Mouse (Mus musculus): ENCODE measurements at regions not wholly inside any gene's neighbourhood (a gene's known extent, or its start where the extent isn't known, plus 50 kb on each side); places are given as distances from the start of the nearest gene placed in this dataset.

DNA sequence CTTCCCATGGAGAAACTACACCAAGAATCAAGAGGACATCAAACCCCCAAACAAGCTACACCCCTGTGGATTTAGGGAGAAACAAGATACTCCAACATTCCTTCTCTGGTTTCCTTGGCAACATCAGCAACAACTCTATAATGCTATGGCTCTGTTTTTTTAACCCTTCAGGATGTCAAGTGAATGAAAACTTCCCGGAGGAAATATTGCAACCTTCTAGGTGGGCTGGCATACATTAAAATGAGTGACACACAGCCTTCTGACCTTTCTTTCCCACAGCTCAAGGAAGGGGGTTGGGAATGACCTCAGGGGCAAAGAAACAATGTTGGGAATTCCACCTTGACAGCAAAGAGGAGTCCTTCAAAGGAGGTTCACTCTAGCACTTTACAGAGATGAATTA, 532.0 kb downstream of the Nyap2 start:
- no peaks in the 10 kb centered on the region for H3K27me3 ChIP-seq (ENCODE audit: control insufficient read depth, insufficient read depth, low read length)
- ATAC-seq (ENCODE audit: low read depth), result no peak
- no peaks in the 10 kb centered on the region for H3K9me3 ChIP-seq (ENCODE audit: control insufficient read depth, low read length)
- 6% methylated on average over 1 of the region's 1 CpGs for WGBS
- no peaks in the 10 kb centered on the region for H3K4me1 ChIP-seq (ENCODE audit: control insufficient read depth, insufficient read depth, low read length)
- H3K4me2 ChIP-seq (ENCODE audit: low read depth, low read length), result no peak overlapping the region
- no peak overlapping the region for H3K27ac ChIP-seq (ENCODE audit: low read depth, low read length)
- H3K9ac ChIP-seq (replicated peaks; ENCODE audit: low read depth, low read length), result no peak overlapping the region
- H3K36me3 ChIP-seq (ENCODE audit: control insufficient read depth, insufficient read depth, low read length), result no peaks in the 10 kb centered on the region
- H3K4me3 ChIP-seq (ENCODE audit: low read depth, low read length), result no peak overlapping the region

DNA sequence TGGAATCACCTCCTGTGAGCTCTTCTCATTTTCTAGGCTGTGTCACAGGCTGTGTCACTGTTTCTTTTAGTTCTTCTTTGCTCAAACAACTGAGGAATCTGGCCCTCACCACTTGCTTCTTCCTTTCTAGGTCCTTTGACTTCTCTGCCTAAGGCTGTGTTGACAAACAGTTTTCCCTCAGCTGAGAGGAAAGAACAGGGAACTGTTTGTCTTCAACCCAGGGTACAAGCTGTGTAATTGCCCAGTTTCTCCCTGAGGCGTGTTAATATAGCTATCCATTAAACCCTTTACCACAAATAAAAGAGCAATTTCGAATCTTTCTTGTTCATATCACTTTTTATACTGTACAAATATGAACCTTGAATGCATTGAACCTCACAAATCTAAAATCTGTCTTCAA, 542.1 kb downstream of the Nyap2 start:
- Histone ChIP-seq H3K36me3 (ENCODE audit: control insufficient read depth, insufficient read depth, low read length) (no peaks in the 10 kb centered on the region), H3K4me1 (ENCODE audit: control insufficient read depth, insufficient read depth, low read length) (no peaks in the 10 kb centered on the region), H3K4me2 (ENCODE audit: low read depth, low read length) (no peak overlapping the region), H3K27ac (ENCODE audit: low read depth, low read length) (no peak overlapping the region), H3K27me3 (ENCODE audit: control insufficient read depth, insufficient read depth, low read length) (no peaks in the 10 kb centered on the region), H3K9me3 (ENCODE audit: control insufficient read depth, low read length) (no peaks in the 10 kb centered on the region), H3K4me3 (ENCODE audit: low read depth, low read length) (no peak overlapping the region), H3K9ac (replicated peaks; ENCODE audit: low read depth, low read length) (no peak overlapping the region)
- ATAC-seq (ENCODE audit: low read depth), result no peak
- 73% methylated on average over 2 of the region's 2 CpGs for WGBS

GRCm38 (mm10) chr1:81624141-81624540, 547.4 kb downstream of the Nyap2 start:
- no peak overlapping the region for H3K9ac ChIP-seq (replicated peaks; ENCODE audit: low read depth, low read length)
- no peak overlapping the region for H3K4me3 ChIP-seq (ENCODE audit: low read depth, low read length)
- no peak for ATAC-seq (ENCODE audit: low read depth)
- no peaks in the 10 kb centered on the region for H3K36me3 ChIP-seq (ENCODE audit: control insufficient read depth, insufficient read depth, low read length)
- H3K9me3 ChIP-seq (ENCODE audit: control insufficient read depth, low read length), result no peaks in the 10 kb centered on the region
- no peak overlapping the region for H3K4me2 ChIP-seq (ENCODE audit: low read depth, low read length)
- no peaks in the 10 kb centered on the region for H3K4me1 ChIP-seq (ENCODE audit: control insufficient read depth, insufficient read depth, low read length)
- 85% methylated on average over 4 of the region's 4 CpGs for WGBS
- H3K27me3 ChIP-seq (ENCODE audit: control insufficient read depth, insufficient read depth, low read length), result no peaks in the 10 kb centered on the region
- H3K27ac ChIP-seq (ENCODE audit: low read depth, low read length), result no peak overlapping the region

DNA sequence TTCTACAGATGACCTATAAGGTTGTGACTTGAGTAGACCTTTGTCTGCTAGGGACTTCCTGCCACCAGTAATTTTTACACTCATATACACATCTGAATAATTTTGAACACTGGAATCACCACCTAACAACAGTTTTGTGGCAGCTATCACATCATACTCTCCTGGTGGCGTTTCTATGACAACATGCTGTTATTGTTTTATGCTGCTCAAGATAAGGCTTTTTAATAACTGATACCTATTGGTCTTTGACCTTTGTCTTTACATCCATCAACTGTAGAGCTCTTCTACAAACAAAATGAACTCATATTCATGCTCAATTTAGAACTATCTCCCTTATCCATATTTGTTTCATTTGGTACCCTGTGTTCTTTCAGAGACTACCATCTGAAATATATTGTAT, 556.0 kb downstream of the Nyap2 start:
- no peaks in the 10 kb centered on the region for H3K27me3 ChIP-seq (ENCODE audit: control insufficient read depth, insufficient read depth, low read length)
- no peaks in the 10 kb centered on the region for H3K4me1 ChIP-seq (ENCODE audit: control insufficient read depth, insufficient read depth, low read length)
- no peak overlapping the region for H3K9ac ChIP-seq (replicated peaks; ENCODE audit: low read depth, low read length)
- no peaks in the 10 kb centered on the region for H3K36me3 ChIP-seq (ENCODE audit: control insufficient read depth, insufficient read depth, low read length)
- H3K4me3 ChIP-seq (ENCODE audit: low read depth, low read length), result no peak overlapping the region
- H3K4me2 ChIP-seq (ENCODE audit: low read depth, low read length), result no peak overlapping the region
- H3K27ac ChIP-seq (ENCODE audit: low read depth, low read length), result no peak overlapping the region
- 82% methylated on average over 1 of the region's 1 CpGs for WGBS
- ATAC-seq (ENCODE audit: low read depth), result no peak
- no peaks in the 10 kb centered on the region for H3K9me3 ChIP-seq (ENCODE audit: control insufficient read depth, low read length)

DNA sequence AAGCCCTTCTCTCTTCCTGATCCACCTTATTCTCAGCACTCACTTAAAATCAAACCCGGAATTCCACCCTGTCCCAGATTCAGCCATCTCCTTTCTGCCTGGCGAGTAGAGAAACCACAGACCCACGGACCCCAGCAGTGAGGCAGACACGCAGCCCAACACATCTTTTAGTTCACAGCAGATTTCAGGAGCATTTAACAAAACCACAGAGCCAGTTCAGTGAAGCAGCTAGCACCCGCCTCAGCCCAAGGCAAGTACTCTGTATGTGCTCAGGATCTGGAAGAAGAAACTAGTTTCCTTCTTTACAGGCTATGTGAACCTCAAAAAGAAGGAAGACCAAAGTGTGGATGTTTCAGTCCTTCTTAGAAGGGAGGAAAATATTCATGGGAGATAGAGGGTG, 560.6 kb downstream of the Nyap2 start:
- H3K27ac ChIP-seq (ENCODE audit: low read depth, low read length), result no peak overlapping the region
- H3K9ac ChIP-seq (replicated peaks; ENCODE audit: low read depth, low read length), result no peak overlapping the region
- no peak overlapping the region for H3K4me3 ChIP-seq (ENCODE audit: low read depth, low read length)
- H3K4me2 ChIP-seq (ENCODE audit: low read depth, low read length), result no peak overlapping the region
- no peaks in the 10 kb centered on the region for H3K9me3 ChIP-seq (ENCODE audit: control insufficient read depth, low read length)
- H3K36me3 ChIP-seq (ENCODE audit: control insufficient read depth, insufficient read depth, low read length), result no peaks in the 10 kb centered on the region
- H3K4me1 ChIP-seq (ENCODE audit: control insufficient read depth, insufficient read depth, low read length), result no peaks in the 10 kb centered on the region
- no peaks in the 10 kb centered on the region for H3K27me3 ChIP-seq (ENCODE audit: control insufficient read depth, insufficient read depth, low read length)
- 88% methylated on average over 5 of the region's 5 CpGs for WGBS
- no peak for ATAC-seq (ENCODE audit: low read depth)

- 91% methylated on average over 9 of the region's 9 CpGs for WGBS
- Histone ChIP-seq H3K4me3 (ENCODE audit: low read depth, low read length) (no peak overlapping the region), H3K36me3 (ENCODE audit: control insufficient read depth, insufficient read depth, low read length) (no peaks in the 10 kb centered on the region), H3K27me3 (ENCODE audit: control insufficient read depth, insufficient read depth, low read length) (no peaks in the 10 kb centered on the region), H3K27ac (ENCODE audit: low read depth, low read length) (no peak overlapping the region), H3K4me2 (ENCODE audit: low read depth, low read length) (no peak overlapping the region), H3K4me1 (ENCODE audit: control insufficient read depth, insufficient read depth, low read length) (no peaks in the 10 kb centered on the region), H3K9ac (replicated peaks; ENCODE audit: low read depth, low read length) (no peak overlapping the region), H3K9me3 (ENCODE audit: control insufficient read depth, low read length) (no peaks in the 10 kb centered on the region)
- no peak for ATAC-seq (ENCODE audit: low read depth)
Measured at GRCm38 (mm10) chr1:81652990-81653717, 576.4 kb downstream of the Nyap2 start.

DNA sequence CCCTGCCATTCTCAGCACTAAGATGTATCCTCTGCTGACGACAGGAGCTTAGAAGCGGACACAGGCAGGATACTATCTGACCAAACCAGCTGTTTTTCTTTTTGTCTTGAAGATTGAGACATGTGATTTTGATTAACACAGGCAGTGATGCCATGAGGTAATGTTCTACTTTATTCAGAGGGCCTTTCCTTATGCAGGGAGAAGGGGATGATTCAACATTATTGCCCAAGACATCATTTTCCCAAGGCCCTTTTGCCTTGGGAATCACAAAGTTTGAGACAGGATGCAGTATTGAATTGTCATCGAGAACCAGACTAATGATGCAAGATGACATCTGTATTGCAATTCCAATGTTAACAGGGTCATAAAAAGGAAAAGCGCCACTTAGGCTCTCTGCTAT, 571.7 kb upstream of the Gm9747 start:
- ATAC-seq (ENCODE audit: low read depth), result no peak

DNA sequence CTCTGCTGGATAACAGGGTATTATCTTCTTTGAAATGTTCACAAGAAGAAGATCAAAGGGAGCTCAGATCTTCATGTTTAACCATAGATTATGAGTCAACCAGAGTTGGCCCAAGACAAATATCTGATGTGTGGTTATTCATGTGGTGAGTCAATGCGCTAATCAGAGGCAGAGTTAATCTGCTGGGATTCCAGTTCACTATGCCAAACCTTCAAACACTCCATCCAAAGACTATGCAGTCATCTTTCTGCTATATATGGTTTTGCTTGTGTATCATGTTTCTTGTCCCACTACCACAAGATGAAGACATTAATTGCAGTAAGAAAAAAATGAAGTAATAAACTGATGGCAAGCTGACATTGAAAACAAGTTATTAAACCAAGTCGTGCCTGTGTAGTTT, 561.8 kb upstream of the Gm9747 start:
- Histone ChIP-seq H3K9ac (replicated peaks; ENCODE audit: low read depth, low read length) (no peak overlapping the region), H3K27me3 (ENCODE audit: control insufficient read depth, insufficient read depth, low read length) (no peaks in the 10 kb centered on the region), H3K4me2 (ENCODE audit: low read depth, low read length) (no peak overlapping the region), H3K4me1 (ENCODE audit: control insufficient read depth, insufficient read depth, low read length) (no peaks in the 10 kb centered on the region), H3K4me3 (ENCODE audit: low read depth, low read length) (no peak overlapping the region), H3K36me3 (ENCODE audit: control insufficient read depth, insufficient read depth, low read length) (no peaks in the 10 kb centered on the region), H3K27ac (ENCODE audit: low read depth, low read length) (no peak overlapping the region), H3K9me3 (ENCODE audit: control insufficient read depth, low read length) (no peaks in the 10 kb centered on the region)
- no peak for ATAC-seq (ENCODE audit: low read depth)
- 79% methylated on average over 2 of the region's 2 CpGs for WGBS

More for the DNA sequence above, 571.7 kb upstream of the Gm9747 start:
- H3K4me1 ChIP-seq (ENCODE audit: control insufficient read depth, insufficient read depth, low read length), result no peaks in the 10 kb centered on the region
- no peaks in the 10 kb centered on the region for H3K36me3 ChIP-seq (ENCODE audit: control insufficient read depth, insufficient read depth, low read length)
- H3K27ac ChIP-seq (ENCODE audit: low read depth, low read length), result no peak overlapping the region
- H3K4me3 ChIP-seq (ENCODE audit: low read depth, low read length), result no peak overlapping the region
- 75% methylated on average over 4 of the region's 4 CpGs for WGBS
- H3K27me3 ChIP-seq (ENCODE audit: control insufficient read depth, insufficient read depth, low read length), result no peaks in the 10 kb centered on the region
- H3K9ac ChIP-seq (replicated peaks; ENCODE audit: low read depth, low read length), result no peak overlapping the region
- H3K9me3 ChIP-seq (ENCODE audit: control insufficient read depth, low read length), result no peaks in the 10 kb centered on the region
- no peak overlapping the region for H3K4me2 ChIP-seq (ENCODE audit: low read depth, low read length)

DNA sequence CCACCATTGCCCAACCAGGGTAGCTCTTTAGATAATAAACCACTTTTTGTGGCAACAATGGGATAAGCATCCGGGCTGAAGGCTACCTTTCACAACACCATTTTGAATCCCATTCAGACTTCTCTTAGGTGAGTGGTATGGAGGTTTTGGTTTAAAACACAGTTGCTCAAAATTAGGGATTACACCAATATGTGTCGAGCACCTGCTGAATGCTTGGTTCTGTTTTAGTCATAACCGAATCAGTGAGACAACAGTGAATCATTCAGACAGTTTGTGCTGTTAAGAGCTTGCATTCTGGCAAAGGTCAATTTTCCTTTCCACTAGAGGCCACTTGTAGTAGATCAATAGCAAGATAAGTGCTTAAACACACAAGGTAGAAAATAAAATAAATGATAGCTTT, 561.2 kb upstream of the Gm9747 start:
- ATAC-seq (ENCODE audit: low read depth), result no peak
- Histone ChIP-seq H3K36me3 (ENCODE audit: control insufficient read depth, insufficient read depth, low read length) (no peaks in the 10 kb centered on the region), H3K4me3 (ENCODE audit: low read depth, low read length) (no peak overlapping the region), H3K27ac (ENCODE audit: low read depth, low read length) (no peak overlapping the region), H3K9ac (replicated peaks; ENCODE audit: low read depth, low read length) (no peak overlapping the region), H3K4me2 (ENCODE audit: low read depth, low read length) (no peak overlapping the region), H3K27me3 (ENCODE audit: control insufficient read depth, insufficient read depth, low read length) (no peaks in the 10 kb centered on the region), H3K9me3 (ENCODE audit: control insufficient read depth, low read length) (no peaks in the 10 kb centered on the region), H3K4me1 (ENCODE audit: control insufficient read depth, insufficient read depth, low read length) (no peaks in the 10 kb centered on the region)
- 84% methylated on average over 3 of the region's 3 CpGs for WGBS

Measured in neural tube, embryonic 14.5 days (tissue).